Mouse (Mus musculus) myocyte (in vitro differentiated cells): Measurements from ENCODE around the gene Gm4553. TPM values are rescaled to one million over a fixed set of nuclear protein-coding genes. Genes with fewer than 3 reads are reported as not detected.
"Not testable (repeated sequence)": the region's sequence is repeated elsewhere in the genome, so short reads cannot be mapped to it uniquely, and the experiment has no call there.

Experiments used
- H3K27me3 ChIP-seq: one replicate; pipeline ENCODE4 v1.6.1; 2011; ENCODE audit not compliant: control insufficient read depth, insufficient read depth, insufficient read length
- H3K36me3 ChIP-seq: one replicate; pipeline ENCODE4 v1.6.1; 2011; ENCODE audit not compliant: control insufficient read depth, insufficient read depth
- H3K4me2 ChIP-seq: one replicate; pipeline ENCODE4 v1.6.1; 2011; ENCODE audit warnings: low read depth, control low read depth
- H3K4me3 ChIP-seq: one replicate; pipeline ENCODE4 v1.5.1; 2011; ENCODE audit warnings: mild to moderate bottlenecking, control low read depth, moderate library complexity
- H3K79me2 ChIP-seq: one replicate; pipeline ENCODE4 v1.6.1; 2011; ENCODE audit not compliant: control insufficient read depth, insufficient read depth
- H3ac ChIP-seq: one replicate; pipeline ENCODE4 v1.6.1; 2011; ENCODE audit not compliant: control insufficient read depth, insufficient read length
- CEBPB ChIP-seq: IDR thresholded peaks from 2 replicates; pipeline ENCODE4 v1.6.1; 2011; ENCODE audit warnings: mild to moderate bottlenecking, moderate library complexity; ENCODE audit not compliant: poor library complexity, insufficient read depth, severe bottlenecking
- E2F4 ChIP-seq: IDR thresholded peaks from one replicate; pipeline ENCODE4 v1.6.1; 2011; ENCODE audit warnings: mild to moderate bottlenecking, control low read depth, moderate library complexity; ENCODE audit not compliant: insufficient read depth
- MAX ChIP-seq: IDR thresholded peaks from one replicate; pipeline ENCODE4 v1.6.1; 2011; ENCODE audit warnings: low read depth, mild to moderate bottlenecking, control low read depth
- MYOD1 ChIP-seq, 3 experiments: IDR thresholded peaks; one replicate each; pipeline ENCODE4 v1.6.1; 2011; ENCODE audit warnings: control low read depth in 2 of 3, low read depth in 2 of 3, mild to moderate bottlenecking in 2 of 3, moderate library complexity in 1 of 3; ENCODE audit not compliant: insufficient read length in 2 of 3, control insufficient read depth in 1 of 3
- MYOG ChIP-seq, 3 experiments: IDR thresholded peaks; one replicate each; pipeline ENCODE4 v1.6.1; 2011; ENCODE audit warnings: control low read depth in 2 of 3, low read depth in 2 of 3, mild to moderate bottlenecking in 2 of 3; ENCODE audit not compliant: insufficient read length in 2 of 3, control insufficient read depth in 1 of 3, insufficient read depth in 1 of 3
- POLR2A ChIP-seq: IDR thresholded peaks from one replicate; pipeline ENCODE4 v1.6.1; 2011; ENCODE audit warnings: low read depth, mild to moderate bottlenecking, control low read depth, moderate library complexity; ENCODE audit not compliant: insufficient read length
- POLR2AphosphoS2 ChIP-seq: IDR thresholded peaks from one replicate; pipeline ENCODE4 v1.6.1; 2011; ENCODE audit warnings: low read depth, control low read depth; ENCODE audit not compliant: insufficient read length
- REST ChIP-seq: IDR thresholded peaks from one replicate; pipeline ENCODE4 v1.6.1; 2011; ENCODE audit warnings: mild to moderate bottlenecking, control low read depth, moderate library complexity; ENCODE audit not compliant: insufficient read depth, insufficient read length
- SRF ChIP-seq: IDR thresholded peaks from one replicate; pipeline ENCODE4 v1.6.1; 2011; ENCODE audit warnings: low read depth; ENCODE audit not compliant: control insufficient read depth, insufficient read length
- TCF12 ChIP-seq: IDR thresholded peaks from one replicate; pipeline ENCODE4 v1.6.1; 2011; ENCODE audit warnings: mild to moderate bottlenecking, control low read depth; ENCODE audit not compliant: poor library complexity, insufficient read depth, severe bottlenecking
- TCF3 ChIP-seq: IDR thresholded peaks from one replicate; pipeline ENCODE4 v1.6.1; 2011; ENCODE audit warnings: low read depth, control low read depth; ENCODE audit not compliant: insufficient read length
- USF1 ChIP-seq: IDR thresholded peaks from one replicate; pipeline ENCODE4 v1.6.1; 2011; ENCODE audit warnings: low read depth, mild to moderate bottlenecking, control low read depth, moderate library complexity
- polyA plus RNA-seq: library from polyadenylated mRNA; unstranded; fragments of >200 nt; fragmentation: generic; extraction: Trizol; gene quantifications from one replicate; pipeline ENCODE4 v1.2.1, GENCODE M21; 2012; ENCODE audit warnings: missing spikeins

Gene Gm4553
- polyA plus RNA-seq, 1 experiment = not detected

DNA sequence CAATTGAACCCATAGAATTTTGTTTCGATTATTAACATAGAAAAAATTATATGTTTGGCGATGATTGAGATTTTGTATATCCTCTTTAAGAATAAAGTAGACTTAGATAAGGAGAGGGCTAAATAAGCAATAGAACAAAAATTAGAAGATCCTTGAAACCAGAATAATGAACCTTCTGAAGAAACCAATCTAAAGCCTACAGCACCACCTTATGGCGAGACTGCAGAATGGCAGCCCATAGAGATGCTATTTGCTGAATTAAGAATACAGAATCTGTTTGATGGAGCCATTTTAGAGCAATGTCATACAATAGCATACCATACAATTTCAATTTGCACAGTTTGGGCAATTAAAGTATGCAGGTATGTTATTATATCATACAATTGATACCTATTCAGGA is 4.3 kb upstream of the Gm4553 start:
- Histone ChIP-seq H3K4me2 (no peak overlapping the region), H3K4me3 (no peak overlapping the region), H3K36me3 (no peaks in the 10 kb centered on the region), H3K79me2 (no peaks in the 10 kb centered on the region), H3K27me3 (no peaks in the 10 kb centered on the region), H3ac (no peak overlapping the region)
- TF ChIP-seq MAX (no peak), SRF (no peak)

DNA sequence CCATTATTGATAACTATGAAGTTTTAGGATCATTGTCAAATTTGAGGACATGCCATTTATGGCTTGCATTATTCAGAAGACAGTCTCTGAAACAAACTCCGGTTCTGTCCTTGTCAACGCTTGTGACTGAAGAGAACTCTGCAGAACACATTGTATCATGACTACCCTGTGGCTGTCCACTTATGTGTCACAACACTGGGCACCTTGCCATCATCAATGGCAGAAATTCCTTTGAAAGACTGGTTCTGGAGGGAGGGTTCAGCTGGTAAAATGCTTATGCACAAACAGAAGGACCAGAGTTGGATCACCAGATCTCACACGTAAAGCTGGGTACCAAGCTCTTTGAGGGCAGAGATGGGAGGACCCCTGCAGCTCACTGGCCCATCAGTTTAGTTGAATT is 6.2 kb downstream of the Gm4553 start:
- no peaks in the 10 kb centered on the region for H3K36me3 ChIP-seq
- no peaks in the 10 kb centered on the region for H3K79me2 ChIP-seq
- H3ac ChIP-seq = no peak overlapping the region
- no peak overlapping the region for H3K4me3 ChIP-seq
- TF ChIP-seq REST (no peak), POLR2A (no peak), SRF (no peak), MYOD1 (IDR thresholded peaks at IDR 0.05; ENCODE audit: control insufficient read depth in 1 of 3, insufficient read length in 2 of 3, low read depth in 2 of 3) (no peak), MYOG (IDR thresholded peaks at IDR 0.05; ENCODE audit: control insufficient read depth in 1 of 3, insufficient read depth in 1 of 3, insufficient read length in 2 of 3, low read depth in 2 of 3) (no peak), MAX (no peak), TCF12 (no peak), E2F4 (no peak), USF1 (no peak), POLR2AphosphoS2 (no peak), TCF3 (no peak), CEBPB (no peak)
- H3K27me3 ChIP-seq = peaks cover 25% of the 10 kb centered on the region
- H3K4me2 ChIP-seq = no peak overlapping the region

DNA sequence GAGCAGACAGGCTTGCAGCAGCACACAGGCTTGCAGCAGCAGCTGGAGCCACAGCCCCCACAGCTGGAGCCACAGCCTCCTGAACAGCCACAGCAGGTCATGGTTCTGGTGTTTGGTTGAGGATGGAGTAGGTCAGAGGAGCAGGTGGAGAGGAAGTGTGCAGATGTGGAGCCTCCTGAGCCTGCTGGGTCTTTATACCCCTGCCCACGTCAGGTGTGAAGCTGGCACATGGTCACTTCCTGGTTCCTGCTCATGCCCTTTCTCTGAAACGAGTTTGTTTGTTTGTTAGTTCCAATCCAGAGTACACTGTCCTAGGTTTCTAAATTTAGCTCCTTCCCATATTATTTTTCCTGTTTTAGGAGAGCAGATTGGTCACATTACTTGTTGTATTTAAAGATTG is 8.5 kb downstream of the Gm4553 start, which contains the start of gene Gm29735:
TSS of gene Gm29735 (minus strand) at position 101 of the 400 bp plus-strand sequence.
- not testable (repeated sequence) for H3K79me2 ChIP-seq, H3K36me3 ChIP-seq, H3ac ChIP-seq, H3K4me2 ChIP-seq, H3K4me3 ChIP-seq
- peaks cover 25% of the 10 kb centered on the region for H3K27me3 ChIP-seq

DNA sequence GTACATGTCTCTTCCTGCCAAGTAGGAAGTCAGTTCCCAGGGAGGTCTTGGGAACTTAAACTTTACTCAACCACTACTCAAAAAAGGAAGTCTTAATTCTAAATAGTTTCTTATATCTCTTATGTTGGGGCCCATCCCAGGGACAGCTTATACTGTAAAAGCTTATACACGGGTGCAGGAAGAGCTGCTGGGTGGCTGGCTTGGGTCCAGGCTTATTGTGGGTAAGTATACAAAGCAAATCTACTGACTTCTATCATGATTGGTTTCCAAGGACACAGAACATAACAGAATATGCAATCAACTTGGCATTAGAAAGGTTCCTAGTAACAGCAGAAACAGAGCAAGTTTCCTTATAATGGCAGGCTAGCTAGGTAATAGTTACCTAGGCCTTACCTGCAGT is 10.2 kb downstream of the Gm4553 start:
- Histone ChIP-seq H3K27me3 (peaks cover 17% of the 10 kb centered on the region), H3ac (no peak overlapping the region), H3K79me2 (no peaks in the 10 kb centered on the region), H3K4me3 (no peak overlapping the region), H3K4me2 (no peak overlapping the region), H3K36me3 (no peaks in the 10 kb centered on the region)
- TF ChIP-seq MAX (no peak), E2F4 (no peak), CEBPB (no peak), SRF (no peak), USF1 (no peak), POLR2AphosphoS2 (no peak), TCF12 (no peak), MYOD1 (IDR thresholded peaks at IDR 0.05; ENCODE audit: control insufficient read depth in 1 of 3, insufficient read length in 2 of 3, low read depth in 2 of 3) (no peak)

DNA sequence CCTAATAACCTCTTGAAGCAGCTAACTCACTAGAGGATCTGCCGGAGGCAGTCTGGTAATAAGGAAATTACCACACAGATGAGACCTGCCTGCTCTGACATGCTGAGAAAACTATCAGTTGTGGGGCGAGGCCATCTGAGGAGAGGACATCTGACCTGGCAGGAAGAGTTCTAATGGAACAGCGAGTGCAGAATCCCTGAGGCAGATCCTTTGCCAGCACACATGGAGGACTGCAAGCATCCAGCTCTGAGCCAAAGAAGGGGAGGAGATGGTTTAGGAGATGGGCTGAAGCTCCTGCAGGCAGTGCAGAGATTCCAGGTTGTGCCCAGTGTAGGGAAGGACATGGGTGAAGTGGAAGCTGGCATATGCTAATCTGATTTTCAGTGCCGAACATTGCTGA is 13.3 kb downstream of the Gm4553 start:
- Histone ChIP-seq H3K36me3 (no peaks in the 10 kb centered on the region), H3K4me2 (no peak overlapping the region), H3K27me3 (no peaks in the 10 kb centered on the region), H3K4me3 (no peak overlapping the region), H3ac (no peak overlapping the region), H3K79me2 (no peaks in the 10 kb centered on the region)
- TF ChIP-seq CEBPB (no peak), MYOG (IDR thresholded peaks at IDR 0.05; ENCODE audit: control insufficient read depth in 1 of 3, insufficient read depth in 1 of 3, insufficient read length in 2 of 3, low read depth in 2 of 3) (no peak), POLR2A (no peak), TCF3 (no peak), TCF12 (no peak), POLR2AphosphoS2 (no peak), REST (no peak), MAX (no peak), USF1 (no peak), MYOD1 (IDR thresholded peaks at IDR 0.05; ENCODE audit: control insufficient read depth in 1 of 3, insufficient read length in 2 of 3, low read depth in 2 of 3) (no peak)

DNA sequence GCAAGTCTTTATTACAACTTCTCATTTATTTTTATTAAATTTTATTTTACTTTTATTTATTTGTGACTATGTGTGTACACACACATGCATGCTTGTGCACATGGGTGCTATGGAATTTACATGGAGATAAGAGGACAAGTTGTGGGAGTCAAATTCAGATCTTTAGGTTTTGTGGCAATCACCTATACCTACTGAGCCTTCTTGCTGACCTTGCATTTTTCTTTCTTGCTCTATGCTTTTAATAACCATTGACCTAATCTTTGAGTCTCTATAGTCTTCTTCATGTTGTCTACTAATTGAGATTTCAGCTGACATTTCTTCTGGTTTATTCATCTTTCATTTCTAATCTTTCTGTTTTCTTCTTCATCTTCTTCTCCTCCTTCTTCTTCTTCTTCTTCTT is 16.9 kb downstream of the Gm4553 start:
- Histone ChIP-seq H3K36me3 (no peaks in the 10 kb centered on the region), H3ac (no peak overlapping the region), H3K4me3 (no peak overlapping the region), H3K4me2 (no peak overlapping the region), H3K79me2 (no peaks in the 10 kb centered on the region), H3K27me3 (no peaks in the 10 kb centered on the region)
- TF ChIP-seq MYOD1 (IDR thresholded peaks at IDR 0.05; ENCODE audit: control insufficient read depth in 1 of 3, insufficient read length in 2 of 3, low read depth in 2 of 3) (no peak), TCF3 (no peak), CEBPB (no peak), MYOG (IDR thresholded peaks at IDR 0.05; ENCODE audit: control insufficient read depth in 1 of 3, insufficient read depth in 1 of 3, insufficient read length in 2 of 3, low read depth in 2 of 3) (no peak), POLR2AphosphoS2 (no peak), REST (no peak), POLR2A (no peak), MAX (no peak), E2F4 (no peak), USF1 (no peak), TCF12 (no peak), SRF (no peak)
